Mouse (Mus musculus): ENCODE data around the gene Ifrd1.
"Not testable (repeated sequence)": the region's sequence is repeated elsewhere in the genome, so short reads cannot be mapped to it uniquely, and the experiment has no call there.

Ifrd1 gene

DNA sequence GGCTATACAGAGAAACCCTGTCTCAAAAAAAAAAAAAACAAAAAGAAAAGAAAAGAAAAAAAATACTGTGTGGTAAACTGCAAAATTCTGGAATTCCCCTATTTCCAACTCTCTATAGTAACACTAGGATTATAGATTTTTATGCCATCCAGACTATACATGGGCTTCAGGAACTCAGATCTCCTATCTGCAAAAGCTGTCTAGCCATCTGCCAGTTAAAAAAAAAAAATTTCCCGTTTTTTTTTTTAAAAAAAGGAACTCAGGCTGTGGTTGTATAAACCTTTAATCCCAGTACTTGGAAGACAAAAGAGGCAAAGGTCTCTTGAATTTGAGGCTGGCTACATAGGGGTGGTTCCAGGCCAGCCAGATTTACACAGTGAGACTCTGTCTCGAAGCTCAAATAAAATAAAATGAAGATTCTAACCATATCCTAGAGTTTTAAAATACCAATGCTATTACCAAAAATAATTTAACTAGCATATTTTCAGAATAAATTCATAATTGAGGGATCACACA, 29.8 kb downstream of the Ifrd1 start:
- CTCF ChIA-PET = no interaction called here
- POLR2A ChIA-PET = interaction anchor here in 3 of 4 experiments (1.3 to 12.9 kb wide), 4 partner anchors 11 to 18 kb away, joined by 3 to 460 read pairs (median 10); partner anchors contain the start of gene Lsmem1 (in 1 of the 3)

- POLR2A ChIA-PET = interaction anchor here in 3 of 4 experiments (0.6 to 12.9 kb wide), 8 partner anchors 8 to 43 kb away, joined by 3 to 460 read pairs (median 6); partner anchors contain the start of gene Lsmem1 (in 1 of the 3)
- CTCF ChIA-PET = no interaction called here
These were observed 30.5 kb downstream of the Ifrd1 start for GRCm38 (mm10) chr12:40217776-40218175.

- ChIA-PET CTCF (interaction anchor here in 1 of 4 experiments (1.1 kb wide), 1 partner anchor 15 kb away, joined by 3 read pairs; no protein-coding TSS in a partner anchor), POLR2A (interaction anchor here (0.9 to 12.9 kb wide), 12 partner anchors 7 to 575 kb away, joined by 3 to 460 read pairs (median 4); partner anchors contain the start of gene Lsmem1 (in 1 of the 4))
These were observed 33.1 kb downstream of the Ifrd1 start for GRCm38 (mm10) chr12:40214888-40215876.

GRCm38 (mm10) chr12:40209049-40209448, 39.3 kb downstream of the Ifrd1 start:
- CTCF ChIA-PET = interaction anchor here in 3 of 4 experiments (1.1 to 2.2 kb wide), 4 partner anchors 9 to 14 kb away, joined by 3 to 11 read pairs (median 4); partner anchors contain the start of gene Lsmem1 (in 1 of the 3)
- POLR2A ChIA-PET = interaction anchor here in 3 of 4 experiments (1.5 to 16.1 kb wide), 8 partner anchors 8 to 14 kb away, joined by 6 to 460 read pairs (median 15); partner anchors contain the start of gene Lsmem1 (in 2 of the 3)

GRCm38 (mm10) chr12:40207909-40208308, 40.4 kb downstream of the Ifrd1 start:
- CTCF ChIA-PET = interaction anchor here in 1 of 4 experiments (1.8 kb wide), 1 partner anchor 8 kb away, joined by 6 read pairs; no protein-coding TSS in a partner anchor
- POLR2A ChIA-PET = interaction anchor here in 3 of 4 experiments (1.0 to 16.1 kb wide), 7 partner anchors 8 to 23 kb away, joined by 3 to 460 read pairs (median 16); partner anchors contain the start of gene Lsmem1 (in 1 of the 3)

GRCm38 (mm10) chr12:40202161-40203035, 45.9 kb downstream of the Ifrd1 start:
- POLR2A ChIA-PET = interaction anchor here in 3 of 4 experiments (0.6 to 16.1 kb wide), 6 partner anchors 11 to 21 kb away, joined by 3 to 460 read pairs (median 6); no protein-coding TSS in a partner anchor
- CTCF ChIA-PET = no interaction called here

- POLR2A ChIA-PET = interaction anchor here (0.5 to 16.1 kb wide), 16 partner anchors 9 to 823 kb away, joined by 3 to 460 read pairs (median 4); no protein-coding TSS in a partner anchor
- CTCF ChIA-PET = interaction anchor here (0.5 to 1.7 kb wide), 24 partner anchors 8 to 783 kb away, joined by 3 to 11 read pairs (median 4); no protein-coding TSS in a partner anchor
These were observed 47.6 kb downstream of the Ifrd1 start for GRCm38 (mm10) chr12:40200484-40201235.

- POLR2A ChIA-PET = interaction anchor here (0.5 to 16.1 kb wide), 14 partner anchors 10 to 823 kb away, joined by 3 to 460 read pairs (median 4); no protein-coding TSS in a partner anchor
These were observed 48.4 kb downstream of the Ifrd1 start for GRCm38 (mm10) chr12:40199795-40200402.

DNA sequence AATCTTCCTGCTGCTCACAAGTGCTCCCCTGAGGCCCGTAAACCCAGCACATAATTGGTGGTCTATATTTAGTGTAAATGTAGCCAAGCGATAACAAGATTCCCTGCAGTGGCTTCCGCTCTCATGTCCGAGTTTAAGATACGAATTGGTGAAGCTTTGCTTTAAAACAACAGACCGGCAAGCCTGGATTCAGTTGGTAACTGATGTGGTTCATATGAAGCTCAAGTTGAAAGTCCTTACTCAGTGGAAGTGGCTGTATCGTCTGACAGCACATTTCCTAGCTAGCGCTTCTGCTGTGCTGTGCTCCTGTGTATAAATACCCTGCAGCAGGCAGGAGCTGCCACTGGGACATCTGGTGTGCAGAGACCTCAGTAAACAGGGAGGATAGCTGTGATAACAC, 49.0 kb downstream of the Ifrd1 start, which contains the start of gene Lsmem1:
Gene Lsmem1, minus strand, starts transcription at position 189 of the 400 bp plus-strand sequence.
- ChIA-PET CTCF (interaction anchor here in 3 of 4 experiments (0.6 to 1.7 kb wide), 11 partner anchors 10 to 481 kb away, joined by 3 to 11 read pairs (median 4); no protein-coding TSS in a partner anchor), POLR2A (interaction anchor here (0.5 to 16.1 kb wide), 10 partner anchors 10 to 723 kb away, joined by 3 to 460 read pairs (median 5); no protein-coding TSS in a partner anchor)

More at GRCm38 (mm10) chr12:40199795-40200402, 48.4 kb downstream of the Ifrd1 start:
- CTCF ChIA-PET = interaction anchor here (0.5 to 1.7 kb wide), 30 partner anchors 9 to 784 kb away, joined by 3 to 12 read pairs (median 4); no protein-coding TSS in a partner anchor

- CTCF ChIA-PET = no interaction called here
- POLR2A ChIA-PET = interaction anchor here in 3 of 4 experiments (0.7 to 16.1 kb wide), 5 partner anchors 10 to 1233 kb away, joined by 3 to 460 read pairs (median 7); no protein-coding TSS in a partner anchor
These were observed 49.9 kb downstream of the Ifrd1 start for GRCm38 (mm10) chr12:40198427-40198826.

DNA sequence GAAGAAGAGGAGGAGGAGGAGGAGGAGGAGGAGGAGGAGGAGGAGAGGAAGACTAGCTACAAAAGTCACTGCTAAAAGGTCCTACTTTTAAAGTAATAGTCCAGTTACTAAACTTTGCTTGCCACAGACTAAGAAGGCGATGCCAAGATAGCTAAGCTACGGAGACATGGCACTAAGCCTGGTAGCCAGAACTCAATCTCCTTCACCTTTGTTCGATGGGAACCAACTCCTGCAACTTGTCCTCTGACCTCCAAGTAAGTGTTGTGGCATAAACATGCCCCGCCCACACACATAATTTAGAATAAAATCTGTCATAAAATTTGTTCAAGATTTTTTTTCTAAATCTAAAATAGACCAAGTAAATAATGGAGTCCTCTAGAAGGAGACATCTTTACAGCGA, 50.3 kb downstream of the Ifrd1 start:
- CTCF ChIA-PET = no interaction called here
- POLR2A ChIA-PET = interaction anchor here in 3 of 4 experiments (0.6 to 16.1 kb wide), 5 partner anchors 10 to 1234 kb away, joined by 3 to 460 read pairs (median 7); no protein-coding TSS in a partner anchor

DNA sequence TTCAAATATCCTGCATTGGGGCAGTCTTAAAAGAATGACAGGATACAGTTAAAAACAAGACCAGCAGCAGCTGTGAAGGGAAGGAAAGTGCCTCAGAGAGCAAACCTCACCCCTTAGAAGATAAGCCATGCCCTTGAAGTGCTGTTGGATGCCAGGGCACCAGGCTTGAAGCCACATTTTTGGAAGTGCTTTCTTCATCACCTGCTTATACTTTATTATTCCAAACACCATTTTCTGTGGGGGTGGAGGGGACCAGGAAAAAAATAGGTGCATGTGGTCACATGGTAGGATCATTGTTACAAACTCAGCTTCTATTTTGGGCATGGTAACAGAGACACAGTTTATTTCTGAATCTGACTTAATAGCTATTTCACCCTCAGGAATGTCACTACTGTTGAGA, 50.8 kb downstream of the Ifrd1 start:
- POLR2A ChIA-PET = interaction anchor here in 2 of 4 experiments (0.6 to 16.1 kb wide), 4 partner anchors 11 to 620 kb away, joined by 4 to 460 read pairs (median 39); no protein-coding TSS in a partner anchor
- CTCF ChIA-PET = interaction anchor here in 1 of 4 experiments (0.6 kb wide), 1 partner anchor 49 kb away, joined by 4 read pairs; no protein-coding TSS in a partner anchor

DNA sequence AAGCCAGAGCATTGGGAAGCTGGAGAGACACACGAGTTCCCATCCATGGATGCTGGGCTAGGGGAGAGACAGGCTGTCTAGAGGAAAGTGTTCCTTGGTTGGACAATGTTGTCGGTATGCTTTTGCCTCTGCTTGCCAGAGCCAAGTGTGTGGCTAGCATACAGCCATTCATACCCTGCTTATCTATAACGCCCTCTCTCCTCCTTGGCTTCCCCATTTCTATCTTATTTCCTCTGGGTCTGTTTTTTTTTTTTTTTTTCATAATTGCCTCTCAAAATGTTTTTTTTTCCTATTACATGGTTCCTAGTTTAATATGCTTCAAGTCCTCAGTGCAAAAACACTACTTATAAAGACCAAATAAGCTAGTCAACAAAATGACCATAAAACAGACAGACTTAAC, 62.8 kb downstream of the Ifrd1 start:
- ChIA-PET CTCF (no interaction called here), POLR2A (interaction anchor here in 3 of 4 experiments (0.7 to 1.2 kb wide), 5 partner anchors 10 to 905 kb away, joined by 3 to 8 read pairs (median 4); no protein-coding TSS in a partner anchor)

- ChIA-PET CTCF (interaction anchor here in 3 of 4 experiments (0.6 to 1.8 kb wide), 5 partner anchors 12 to 655 kb away, joined by 3 to 7 read pairs (median 3); no protein-coding TSS in a partner anchor), POLR2A (interaction anchor here in 1 of 4 experiments (1.2 kb wide), 1 partner anchor 46 kb away, joined by 3 read pairs; no protein-coding TSS in a partner anchor)
These were observed 71.2 kb downstream of the Ifrd1 start for GRCm38 (mm10) chr12:40177089-40177488.

GRCm38 (mm10) chr12:40176158-40176557, 72.1 kb downstream of the Ifrd1 start:
- ChIA-PET POLR2A (interaction anchor here in 1 of 4 experiments (0.6 to 1.2 kb wide), 2 partner anchors 10 to 47 kb away, joined by 3 to 4 read pairs; no protein-coding TSS in a partner anchor), CTCF (interaction anchor here in 1 of 4 experiments (1.8 kb wide), 1 partner anchor 656 kb away, joined by 7 read pairs; no protein-coding TSS in a partner anchor)

- POLR2A ChIA-PET, CTCF ChIA-PET: not testable (repeated sequence)
These were observed 73.1 kb downstream of the Ifrd1 start for GRCm38 (mm10) chr12:40175171-40175570.

Data from embryonic stem cell, embryonic (primary cell).